Mouse (Mus musculus) heart, embryonic 12.5 days (tissue): ENCODE results near the gene Gria1. TPM values are rescaled to one million over a fixed set of nuclear protein-coding genes. Genes with fewer than 3 reads are reported as not detected.

Experiments used
- ATAC-seq: fragments of 200-750 bp; cut with Nextera tagmentation; 2 replicates; pipeline ENCODE4 v1.8.0; 2017; ENCODE audit warnings: moderate TSS enrichment, moderate library complexity; ENCODE audit not compliant: insufficient number of reproducible peaks, low FRiP score
- H3K27ac ChIP-seq: fragments of 300-500 bp; sonication (generic); 2 replicates; pipeline ENCODE4 v1.5.1; 2016; ENCODE audit warnings: mild to moderate bottlenecking, moderate library complexity; ENCODE audit not compliant: poor library complexity, severe bottlenecking
- H3K27me3 ChIP-seq: fragments of 300-500 bp; sonication (generic); replicated peaks from 2 replicates; pipeline ENCODE4 v1.6.1; 2016; ENCODE audit warnings: mild to moderate bottlenecking, moderate library complexity
- H3K36me3 ChIP-seq: fragments of 300-500 bp; sonication (generic); 2 replicates; pipeline ENCODE4 v1.6.1; 2016; ENCODE audit warnings: mild to moderate bottlenecking, moderate library complexity
- H3K4me1 ChIP-seq: fragments of 300-500 bp; sonication (generic); replicated peaks from 2 replicates; pipeline ENCODE4 v1.6.1; 2016; ENCODE audit warnings: mild to moderate bottlenecking
- H3K4me2 ChIP-seq: fragments of 300-500 bp; sonication (generic); 2 replicates; pipeline ENCODE4 v1.6.1; 2016; ENCODE audit warnings: mild to moderate bottlenecking, moderate library complexity
- H3K4me3 ChIP-seq: fragments of 300-500 bp; sonication (generic); 2 replicates; pipeline ENCODE4 v1.5.1; 2016; ENCODE audit warnings: mild to moderate bottlenecking
- H3K9ac ChIP-seq: fragments of 300-500 bp; sonication (generic); 2 replicates; pipeline ENCODE4 v1.6.1; 2016; ENCODE audit warnings: mild to moderate bottlenecking, moderate library complexity
- H3K9me3 ChIP-seq: fragments of 300-500 bp; sonication (generic); replicated peaks from 2 replicates; pipeline ENCODE4 v1.6.1; 2016; ENCODE audit warnings: mild to moderate bottlenecking, moderate library complexity
- WGBS: fragments of 180-500 bp; shearing (Covaris S2); methylation state at CpG from one replicate; pipeline ENCODE4 v1.1.7; 2016; 5-methylcytosine and 5-hydroxymethylcytosine counted together
- polyA plus RNA-seq: library from polyadenylated mRNA; unstranded; fragments of >200 nt; fragmentation: Nextera tagmentation; extraction: Ambion mirVana; gene quantifications from 2 replicates; pipeline ENCODE4 v1.2.1, GENCODE M21; 2016

Gria1 gene
- polyA plus RNA-seq, 1 experiment from 2014 or later = 3.6 TPM

DNA sequence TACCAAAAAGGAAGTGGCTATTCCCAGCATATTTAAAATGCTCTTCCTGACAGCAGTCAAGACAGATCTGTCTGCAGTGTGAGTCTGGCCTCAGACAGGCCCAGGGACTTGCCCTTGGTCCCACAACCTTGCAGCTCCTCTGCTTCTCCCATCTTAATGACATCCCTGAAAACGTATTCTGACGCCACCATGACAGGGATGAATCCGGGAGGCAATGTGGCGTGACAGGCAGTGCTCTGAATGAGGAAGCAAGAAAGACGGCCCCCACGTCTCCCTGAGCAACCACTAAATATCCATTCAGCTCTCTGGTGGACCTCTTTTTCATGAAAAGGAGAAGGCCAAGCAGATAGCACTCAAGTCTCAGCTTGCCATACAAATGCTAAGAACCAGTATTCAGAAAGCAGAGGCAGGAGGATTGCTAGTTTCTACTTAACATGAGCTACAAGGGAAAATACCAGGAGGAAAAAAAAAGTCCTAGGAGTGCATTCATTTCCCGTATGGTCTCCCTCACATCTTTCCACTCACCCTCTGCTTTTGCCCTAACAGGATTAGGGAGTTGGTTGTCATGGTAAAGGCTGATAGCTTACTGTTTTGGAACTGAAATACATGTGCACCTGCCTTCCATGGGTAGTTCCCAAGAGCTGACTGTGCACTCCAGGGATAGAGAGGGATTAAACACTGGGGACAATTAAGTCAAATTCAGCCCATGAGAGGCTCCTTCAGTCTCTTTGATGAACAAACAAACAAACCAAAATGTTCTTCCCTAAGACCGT, 211.8 kb downstream of the Gria1 start:
- Histone ChIP-seq H3K4me3 (no peak overlapping the region), H3K27ac (no peak overlapping the region), H3K27me3 (no peaks in the 10 kb centered on the region), H3K9ac (no peak overlapping the region), H3K4me2 (no peak overlapping the region), H3K9me3 (no peaks in the 10 kb centered on the region), H3K4me1 (no peaks in the 10 kb centered on the region), H3K36me3 (no peaks in the 10 kb centered on the region)
- 68% methylated on average over 8 of the region's 8 CpGs for WGBS
- ATAC-seq = no peak

DNA sequence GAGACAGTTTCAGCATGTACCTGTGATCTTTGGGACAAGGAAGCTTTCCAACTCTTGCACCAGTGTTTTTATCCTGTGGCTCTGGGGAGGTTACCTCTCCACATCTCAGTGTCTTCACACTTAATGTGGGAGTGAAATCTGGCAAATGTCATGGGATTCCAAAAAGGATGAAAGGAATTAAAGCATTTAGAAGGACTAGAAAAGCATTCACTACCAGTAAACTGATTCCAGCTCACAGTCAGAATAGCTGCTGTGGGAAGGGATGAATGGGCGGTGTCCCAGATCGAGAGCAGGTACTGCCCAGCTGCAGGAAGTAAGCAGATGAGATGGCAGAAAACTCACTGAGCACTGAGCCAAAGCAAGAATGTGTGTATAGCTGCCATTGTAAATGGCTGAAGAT, 224.3 kb downstream of the Gria1 start:
- no peak for ATAC-seq
- Histone ChIP-seq H3K4me1 (peaks cover 4% of the 10 kb centered on the region; the same call in 1 of the 2 replicates), H3K4me2 (no peak overlapping the region), H3K4me3 (no peak overlapping the region), H3K9me3 (no peaks in the 10 kb centered on the region), H3K27ac (no peak overlapping the region), H3K27me3 (no peaks in the 10 kb centered on the region; the same call in 1 of the 2 replicates), H3K36me3 (no peaks in the 10 kb centered on the region), H3K9ac (no peak overlapping the region)
- WGBS = 73% methylated on average over 2 of the region's 2 CpGs

DNA sequence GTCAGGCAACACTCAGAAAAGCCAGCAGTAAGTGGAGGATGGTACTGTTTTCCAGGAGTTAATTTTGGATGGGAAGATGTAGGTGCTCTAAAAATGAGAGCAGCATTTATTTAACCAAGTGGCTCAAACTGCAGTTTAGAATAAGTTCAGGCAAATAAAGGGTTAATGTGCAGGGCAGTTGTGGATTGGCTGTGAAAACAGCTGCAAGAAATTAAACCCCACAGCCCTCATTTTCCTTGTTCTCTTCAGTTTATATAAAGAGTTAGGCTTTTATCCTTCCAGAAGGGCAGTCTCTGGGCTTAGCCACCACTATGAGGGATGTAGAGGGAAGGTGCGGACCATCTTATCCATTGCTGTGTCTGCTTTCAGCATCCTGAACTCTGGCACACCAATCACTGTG, 225.2 kb downstream of the Gria1 start:
- no peaks in the 10 kb centered on the region for H3K9me3 ChIP-seq
- ATAC-seq = no peak
- no peak overlapping the region for H3K9ac ChIP-seq
- H3K4me2 ChIP-seq = no peak overlapping the region
- no peak overlapping the region for H3K4me3 ChIP-seq
- no peaks in the 10 kb centered on the region; the same call in 1 of the 2 replicates for H3K27me3 ChIP-seq
- H3K36me3 ChIP-seq = no peaks in the 10 kb centered on the region
- H3K4me1 ChIP-seq = 0 out of 2 replicates have a peak, but pooled peaks cover 10% of the 10 kb centered on the region
- no peak overlapping the region for H3K27ac ChIP-seq
- 81% methylated on average over 1 of the region's 1 CpGs for WGBS

- Histone ChIP-seq H3K4me1 (0 out of 2 replicates have a peak, but pooled peaks cover 12% of the 10 kb centered on the region), H3K27me3 (no peaks in the 10 kb centered on the region; the same call in 1 of the 2 replicates), H3K9me3 (no peaks in the 10 kb centered on the region), H3K9ac (no peak overlapping the region), H3K27ac (no peak overlapping the region), H3K4me3 (no peak overlapping the region), H3K36me3 (no peaks in the 10 kb centered on the region), H3K4me2 (no peak overlapping the region)
- no peak for ATAC-seq
- WGBS = 33% methylated on average over 3 of the region's 3 CpGs
Measured at GRCm38 (mm10) chr11:57239758-57240157, 228.6 kb downstream of the Gria1 start.

DNA sequence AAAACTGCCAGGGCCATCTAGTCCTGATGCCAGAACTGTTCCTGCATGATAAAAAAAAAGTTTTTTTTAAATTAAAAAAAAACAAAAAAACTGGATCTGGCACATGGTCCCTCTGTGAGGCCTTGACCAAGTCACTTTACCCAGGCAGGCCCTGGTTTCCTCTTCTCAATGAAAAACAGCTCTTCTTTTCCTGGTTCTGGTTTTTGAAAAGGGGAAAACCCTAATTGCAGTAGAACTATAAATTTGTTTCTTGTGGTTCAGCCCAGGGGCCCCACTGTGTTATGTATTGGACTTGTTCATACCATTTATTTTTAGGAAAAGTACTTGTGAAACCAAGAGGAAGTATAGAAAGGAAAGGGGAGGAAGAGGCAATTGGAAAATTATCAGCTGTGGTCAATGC, 232.6 kb downstream of the Gria1 start:
- Histone ChIP-seq H3K9ac (no peak overlapping the region), H3K4me3 (no peak overlapping the region), H3K9me3 (no peaks in the 10 kb centered on the region), H3K27me3 (no peaks in the 10 kb centered on the region), H3K4me1 (0 out of 2 replicates have a peak, but pooled peaks cover 12% of the 10 kb centered on the region), H3K36me3 (no peaks in the 10 kb centered on the region), H3K27ac (no peak overlapping the region), H3K4me2 (no peak overlapping the region)
- no peak for ATAC-seq

- 50% methylated on average over 6 of the region's 6 CpGs for WGBS
- ATAC-seq = peak; percentile 22; the same call in 1 of the 2 replicates
- Histone ChIP-seq H3K4me3 (no peak overlapping the region), H3K9ac (no peak overlapping the region), H3K9me3 (no peaks in the 10 kb centered on the region), H3K4me1 (0 out of 2 replicates have a peak, but pooled peaks cover 12% of the 10 kb centered on the region), H3K27me3 (no peaks in the 10 kb centered on the region), H3K36me3 (no peaks in the 10 kb centered on the region), H3K4me2 (no peak overlapping the region), H3K27ac (no peak overlapping the region)
Measured at GRCm38 (mm10) chr11:57244543-57244942, 233.4 kb downstream of the Gria1 start.

- 69% methylated on average over 4 of the region's 4 CpGs for WGBS
- Histone ChIP-seq H3K9me3 (no peaks in the 10 kb centered on the region), H3K36me3 (no peaks in the 10 kb centered on the region), H3K4me2 (no peak overlapping the region), H3K4me3 (no peak overlapping the region), H3K9ac (no peak overlapping the region), H3K27ac (no peak overlapping the region), H3K27me3 (no peaks in the 10 kb centered on the region), H3K4me1 (no peaks in the 10 kb centered on the region)
- no peak for ATAC-seq
Measured at GRCm38 (mm10) chr11:57248870-57249269, 237.7 kb downstream of the Gria1 start.

DNA sequence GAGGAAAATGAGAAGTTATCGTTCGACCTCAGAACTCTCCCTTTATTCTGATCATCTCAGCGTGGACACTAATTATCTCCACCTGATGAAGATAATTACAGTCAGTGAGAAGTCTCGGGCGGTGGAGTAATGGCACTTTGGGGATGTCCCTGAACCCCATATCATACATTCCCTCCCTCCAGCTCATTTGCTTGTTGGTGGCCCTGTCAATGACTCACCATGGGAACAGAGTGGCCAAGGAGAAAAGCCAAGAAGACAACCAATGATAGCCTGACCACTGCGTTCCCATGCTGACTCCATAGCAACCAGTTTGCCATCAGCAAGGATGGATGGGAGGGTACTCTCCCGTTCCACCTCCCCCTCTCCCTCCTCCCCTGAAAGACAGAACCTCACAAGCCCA, 238.9 kb downstream of the Gria1 start:
- H3K4me2 ChIP-seq = no peak overlapping the region
- H3K27ac ChIP-seq = no peak overlapping the region
- no peak for ATAC-seq
- 76% methylated on average over 7 of the region's 7 CpGs for WGBS
- H3K4me3 ChIP-seq = no peak overlapping the region
- no peaks in the 10 kb centered on the region for H3K9me3 ChIP-seq
- H3K27me3 ChIP-seq = no peaks in the 10 kb centered on the region
- no peak overlapping the region for H3K9ac ChIP-seq
- H3K4me1 ChIP-seq = no peaks in the 10 kb centered on the region
- no peaks in the 10 kb centered on the region for H3K36me3 ChIP-seq

DNA sequence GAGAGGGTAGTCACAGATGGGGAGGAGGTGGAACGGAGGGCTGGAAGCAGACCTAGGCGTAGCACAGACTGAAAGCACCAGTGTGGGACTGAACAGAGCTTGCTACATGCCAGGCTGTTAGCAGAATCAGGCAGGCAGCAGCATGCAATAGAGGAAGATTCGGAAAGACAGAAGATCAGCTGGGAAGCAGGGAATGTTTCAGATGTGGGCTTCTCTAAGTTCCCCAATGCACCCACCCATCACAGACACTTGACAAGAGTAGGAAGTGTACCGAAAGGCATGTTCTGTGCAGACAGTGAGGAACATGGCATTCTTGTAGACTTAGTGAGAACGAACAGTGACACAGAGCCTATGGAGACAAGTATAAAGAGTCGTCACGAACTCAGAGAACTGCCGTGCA, 260.5 kb downstream of the Gria1 start:
- H3K4me1 ChIP-seq = no peaks in the 10 kb centered on the region
- H3K9ac ChIP-seq = no peak overlapping the region
- H3K36me3 ChIP-seq = no peaks in the 10 kb centered on the region
- WGBS = 79% methylated on average over 8 of the region's 8 CpGs
- no peaks in the 10 kb centered on the region for H3K9me3 ChIP-seq
- H3K27me3 ChIP-seq = no peaks in the 10 kb centered on the region
- no peak for ATAC-seq
- H3K27ac ChIP-seq = no peak overlapping the region
- H3K4me3 ChIP-seq = no peak overlapping the region
- no peak overlapping the region for H3K4me2 ChIP-seq

GRCm38 (mm10) chr11:57274687-57275086, 263.5 kb downstream of the Gria1 start:
- H3K4me2 ChIP-seq = no peak overlapping the region
- no peaks in the 10 kb centered on the region for H3K36me3 ChIP-seq
- H3K9ac ChIP-seq = no peak overlapping the region
- no peak for ATAC-seq
- H3K4me3 ChIP-seq = no peak overlapping the region
- H3K27ac ChIP-seq = no peak overlapping the region
- H3K27me3 ChIP-seq = no peaks in the 10 kb centered on the region
- WGBS = 79% methylated on average over 4 of the region's 4 CpGs
- no peaks in the 10 kb centered on the region for H3K9me3 ChIP-seq
- H3K4me1 ChIP-seq = peaks cover 12% of the 10 kb centered on the region

GRCm38 (mm10) chr11:57278056-57278455, 266.9 kb downstream of the Gria1 start:
- no peak; the same call in 1 of the 2 replicates for ATAC-seq
- H3K4me3 ChIP-seq = no peak overlapping the region
- no peak overlapping the region for H3K9ac ChIP-seq

DNA sequence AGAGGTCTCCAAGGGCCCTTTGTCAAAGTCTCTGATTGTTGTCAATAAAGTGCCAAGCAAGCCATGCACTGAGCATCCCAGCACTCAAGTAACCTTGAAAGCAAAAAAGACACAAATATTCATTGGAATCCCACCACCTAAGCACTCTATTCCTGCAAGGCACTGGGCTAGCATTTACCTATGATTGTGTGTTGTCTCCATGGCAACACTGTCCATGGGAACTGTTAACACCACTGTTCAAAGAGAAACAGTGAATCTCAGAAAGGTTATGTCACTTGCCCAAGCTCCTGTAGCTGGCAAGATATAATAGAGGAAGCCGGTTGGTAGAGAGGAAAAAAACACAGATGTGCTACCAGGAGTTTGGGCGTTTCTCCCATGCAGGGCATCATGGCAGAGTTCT, 274.9 kb downstream of the Gria1 start:
- H3K4me1 ChIP-seq = no peaks in the 10 kb centered on the region
- no peaks in the 10 kb centered on the region for H3K36me3 ChIP-seq
- H3K9me3 ChIP-seq = no peaks in the 10 kb centered on the region
- no peak overlapping the region for H3K4me3 ChIP-seq
- WGBS = 76% methylated on average over 2 of the region's 2 CpGs
- no peak overlapping the region for H3K27ac ChIP-seq
- H3K4me2 ChIP-seq = no peak overlapping the region
- no peak overlapping the region for H3K9ac ChIP-seq
- no peak for ATAC-seq
- no peaks in the 10 kb centered on the region for H3K27me3 ChIP-seq

More at GRCm38 (mm10) chr11:57278056-57278455, 266.9 kb downstream of the Gria1 start:
- Histone ChIP-seq H3K9me3 (no peaks in the 10 kb centered on the region), H3K27ac (no peak overlapping the region), H3K27me3 (no peaks in the 10 kb centered on the region), H3K4me2 (peak overlapping the region; percentile 44), H3K36me3 (no peaks in the 10 kb centered on the region), H3K4me1 (peaks cover 12% of the 10 kb centered on the region)
- 20% methylated on average over 10 of the region's 10 CpGs for WGBS
